10 mouse cellular contexts compared by ENCODE assay signal in genomic region chr13:72747187-72747586, GRCm38 (mm10).
"Had no signal": no experiment of that assay in that cellular context is flagged by ENCODE, and none has a peak within 500 bp of the region (broad histone marks: within the 10 kb centered on the region; RNA-seq: fewer than 3 reads in every experiment).

No protein-coding gene starts in this region.

- H3K4me1 ChIP-seq: kidney, embryonic 15.5 days; limb, embryonic 15.5 days; liver, embryonic 13.5 days; lung, embryonic 15.5 days had no signal

- H3K9ac ChIP-seq: kidney, embryonic 15.5 days; limb, embryonic 15.5 days; liver, embryonic 13.5 days; liver, postnatal 0 days; lung, embryonic 15.5 days had no signal

- H3K9me3 ChIP-seq: kidney, embryonic 15.5 days; limb, embryonic 15.5 days; liver, embryonic 13.5 days; lung, embryonic 15.5 days had no signal

- H3K4me3 ChIP-seq: kidney, embryonic 15.5 days; limb, embryonic 15.5 days; liver, embryonic 13.5 days; lung, embryonic 15.5 days had no signal

- H3K4me2 ChIP-seq: kidney, embryonic 15.5 days; limb, embryonic 15.5 days; liver, embryonic 13.5 days; lung, embryonic 15.5 days had no signal

- H3K27me3 ChIP-seq: limb, embryonic 15.5 days; liver, embryonic 13.5 days; lung, embryonic 15.5 days had no signal

- DNase-seq: kidney, adult 2 months; liver, embryonic 13.5 days; liver, postnatal 0 days; right cerebral cortex, postnatal 14 days; thymus, adult 18-20 months; thymus, postnatal 14 days had no signal

- ATAC-seq: liver, postnatal 0 days; midbrain, embryonic 16.5 days had no signal

- H3K27ac ChIP-seq: kidney, embryonic 15.5 days; limb, embryonic 15.5 days; liver, embryonic 13.5 days; lung, embryonic 15.5 days had no signal

- H3K36me3 ChIP-seq: kidney, embryonic 15.5 days; limb, embryonic 15.5 days; liver, embryonic 13.5 days; lung, embryonic 15.5 days had no signal
